ENCODE assay signal across 21 mouse cellular contexts in genomic region chr10:116396966-116397365, GRCm38 (mm10).
A peak's percentile ranks its signal among the peaks of the same experiment; 100 is the strongest.
DNase-seq lines count a peak whose midpoint lies in the region; ATAC-seq and TF ChIP-seq lines count a peak whose summit lies in the region.
"Had no signal": no experiment of that assay in that cellular context is flagged by ENCODE, and none has a peak within 500 bp of the region (broad histone marks: within the 10 kb centered on the region; RNA-seq: fewer than 3 reads in every experiment).

No protein-coding gene starts in this region.

- no peaks in the 10 kb centered on the region for H3K27me3 ChIP-seq in heart, adult 2 months (ENCODE audit: control insufficient read depth, insufficient read depth, low read length)
- H3K27me3 ChIP-seq in neural tube, embryonic 15.5 days (replicated peaks), result no peaks in the 10 kb centered on the region
- H3K27me3 ChIP-seq in hindbrain, embryonic 16.5 days (replicated peaks; ENCODE audit: control insufficient read depth, insufficient read depth, low read length), result no peaks in the 10 kb centered on the region
- H3K27me3 ChIP-seq: forebrain, embryonic 13.5 days; heart, embryonic 12.5 days; hindbrain, embryonic 13.5 days had no signal

- H3K9me3 ChIP-seq in neural tube, embryonic 15.5 days (replicated peaks), result no peaks in the 10 kb centered on the region
- no peaks in the 10 kb centered on the region for H3K9me3 ChIP-seq in hindbrain, embryonic 16.5 days (ENCODE audit: control insufficient read depth, low read length)
- H3K9me3 ChIP-seq: forebrain, embryonic 10.5 days; forebrain, embryonic 13.5 days; heart, embryonic 12.5 days; hindbrain, embryonic 13.5 days had no signal

- no peaks in the 10 kb centered on the region for H3K36me3 ChIP-seq in heart, adult 2 months (ENCODE audit: control insufficient read depth, insufficient read depth, low read length)
- H3K36me3 ChIP-seq in neural tube, embryonic 15.5 days, result no peaks in the 10 kb centered on the region
- no peaks in the 10 kb centered on the region for H3K36me3 ChIP-seq in hindbrain, embryonic 16.5 days (ENCODE audit: control insufficient read depth, insufficient read depth, low read length)
- H3K36me3 ChIP-seq: forebrain, embryonic 10.5 days; heart, embryonic 12.5 days; hindbrain, embryonic 13.5 days had no signal

- H3K27ac ChIP-seq in heart, adult 2 months, result no peak overlapping the region
- H3K27ac ChIP-seq in neural tube, embryonic 15.5 days (replicated peaks), result no peak overlapping the region
- no peak overlapping the region for H3K27ac ChIP-seq in hindbrain, embryonic 16.5 days (ENCODE audit: low read depth, low read length)
- H3K27ac ChIP-seq: forebrain, embryonic 10.5 days; forebrain, embryonic 13.5 days; hindbrain, embryonic 13.5 days; hindbrain, postnatal 0 days had no signal

- peak; percentile 31 for DNase-seq in heart, adult 11 months
- DNase-seq in heart, adult 2 months, result no peak
- no peak for DNase-seq in neural tube, embryonic 10.5 days (ENCODE audit: extremely low spot score, low spot score)
- peak; percentile 36 for DNase-seq in CD4-positive helper T cell, adult 2 months (ENCODE audit: low read depth, low spot score)
- DNase-seq in naive thymus-derived CD4-positive, alpha-beta T cell, adult 2 months (ENCODE audit: low read depth), result peak; percentile 11
- DNase-seq: adrenal gland, adult 8-10 months; adrenal gland, postnatal 25 days; cerebellum, adult 11-12 months; cerebellum, adult 9-10 months; cerebellum, postnatal 14 days; gastrocnemius, postnatal 10 days; gastrocnemius, postnatal 36 days had no signal

- TF ChIP-seq EP300 in heart, adult 2 months (IDR thresholded peaks at IDR 0.05; ENCODE audit: insufficient read depth, low read depth, low read length), result no peak

- H3K9ac ChIP-seq in heart, adult 2 months (ENCODE audit: low read depth, low read length), result no peak overlapping the region
- H3K9ac ChIP-seq in neural tube, embryonic 15.5 days (replicated peaks), result no peak overlapping the region
- H3K9ac ChIP-seq in hindbrain, embryonic 16.5 days (ENCODE audit: low read depth, low read length), result no peak overlapping the region
- H3K9ac ChIP-seq: forebrain, embryonic 13.5 days had no signal

- ATAC-seq in neural tube, embryonic 15.5 days (ENCODE audit: low FRiP score), result no peak
- no peak for ATAC-seq in hindbrain, embryonic 16.5 days
- ATAC-seq: forebrain, embryonic 13.5 days; forebrain, embryonic 16.5 days; hindbrain, postnatal 0 days; intestine, postnatal 0 days had no signal

- H3K4me3 ChIP-seq in heart, adult 2 months, result no peak overlapping the region
- H3K4me3 ChIP-seq in neural tube, embryonic 15.5 days (replicated peaks), result no peak overlapping the region
- H3K4me3 ChIP-seq in hindbrain, embryonic 16.5 days (ENCODE audit: low read length), result no peak overlapping the region
- H3K4me3 ChIP-seq: forebrain, embryonic 13.5 days had no signal

- intact Hi-C loops in heart, adult 2 months (cut with DNase I), result no loop called here

- H3K4me2 ChIP-seq in neural tube, embryonic 15.5 days, result peak overlapping the region; percentile 17; the same call in 1 of the 2 replicates
- no peak overlapping the region for H3K4me2 ChIP-seq in hindbrain, embryonic 16.5 days (ENCODE audit: low read length)

- TF ChIP-seq POLR2A in heart, adult 2 months (IDR thresholded peaks at IDR 0.05; ENCODE audit: insufficient read depth, low read depth, low read length), result no peak

- WGBS in heart, adult 2 months, result 89% methylated on average over 13 of the region's 13 CpGs
- WGBS in neural tube, embryonic 15.5 days, result 75% methylated on average over 13 of the region's 13 CpGs
- 86% methylated on average over 13 of the region's 13 CpGs for WGBS in hindbrain, embryonic 16.5 days

- no peaks in the 10 kb centered on the region for H3K79me2 ChIP-seq in heart, adult 2 months (replicated peaks; ENCODE audit: control insufficient read depth, insufficient read depth, low read length)

- no peaks in the 10 kb centered on the region; the same call in 1 of the 2 replicates for H3K4me1 ChIP-seq in heart, adult 2 months (ENCODE audit: control insufficient read depth, insufficient read depth, low read length)
- H3K4me1 ChIP-seq in neural tube, embryonic 15.5 days, result peaks cover 9% of the 10 kb centered on the region
- no peaks in the 10 kb centered on the region for H3K4me1 ChIP-seq in hindbrain, embryonic 16.5 days (ENCODE audit: control insufficient read depth, insufficient read depth, low read depth, low read length)

- no peak for TF ChIP-seq CTCF in heart, adult 2 months (IDR thresholded peaks at IDR 0.05)

Comparison
In these comparisons a context has a peak if more than half of its experiments do, and no peak if none do; other contexts are left out.
1. DNase-seq: peak in heart, adult 11 months (single experiment), CD4-positive helper T cell, adult 2 months (single experiment) and naive thymus-derived CD4-positive, alpha-beta T cell, adult 2 months (single experiment); none in heart, adult 2 months (0 of 2) and neural tube, embryonic 10.5 days (single experiment).